Mouse (Mus musculus) ovary, adult 18-20 months (tissue): Measurements from ENCODE around the gene BC025920.

Experiments used
- DNase-seq: peaks from one replicate; pipeline ENCODE4 v3.0.0; 2022; ENCODE audit warnings: low spot score, mixed read lengths

BC025920 gene

DNA sequence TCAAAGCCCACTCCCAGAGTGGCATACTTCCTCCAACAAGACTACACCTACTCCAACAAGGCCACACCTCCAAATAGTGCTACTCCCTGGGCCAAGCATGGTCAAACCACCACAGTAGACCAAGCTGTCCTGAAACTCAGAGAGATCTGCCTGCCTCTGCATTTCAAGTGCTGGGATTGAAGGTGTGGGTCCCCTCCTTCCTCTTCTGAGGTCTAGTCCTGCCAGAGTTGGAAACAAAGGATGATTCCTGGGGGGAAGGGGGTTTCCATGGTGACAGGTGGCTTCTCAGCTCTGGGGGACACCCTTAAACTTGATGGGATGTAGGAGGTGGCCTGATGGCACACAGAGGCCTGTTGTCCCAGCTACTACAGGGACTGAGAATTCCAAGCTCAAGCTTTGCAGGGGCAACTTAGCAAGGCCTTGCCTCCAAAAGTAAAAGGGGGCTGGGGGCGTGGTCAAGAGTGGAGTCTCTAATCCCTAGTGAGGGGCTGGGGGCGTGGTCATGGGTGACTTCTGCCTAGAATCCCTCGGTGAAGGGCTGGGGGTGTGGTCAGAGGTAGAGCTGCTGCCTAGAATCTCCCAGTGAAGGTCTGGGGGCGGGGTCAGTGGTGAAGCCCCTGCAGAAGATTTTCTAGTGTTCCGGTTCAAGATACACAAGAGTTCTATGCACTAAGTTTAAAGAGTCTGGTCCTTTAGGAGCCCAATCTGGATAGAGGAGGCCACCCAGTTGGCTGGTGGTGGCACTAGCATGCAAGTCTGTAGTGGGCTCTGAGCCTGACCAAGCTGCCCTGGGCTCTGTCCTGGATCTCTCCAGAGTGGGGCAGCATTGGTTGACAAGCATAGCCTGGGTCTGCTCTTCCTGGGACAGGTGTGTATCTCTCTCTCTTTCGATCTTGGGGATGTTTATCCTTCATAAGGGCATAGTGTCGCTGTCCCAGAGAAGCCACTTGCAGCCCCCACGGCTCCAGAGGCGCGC, 31.7 kb upstream of the BC025920 start, which contains the start of gene Tle2:
TSS of gene Tle2 (plus strand) at position 481 of the 976 bp plus-strand sequence.
- no peak for DNase-seq

DNA sequence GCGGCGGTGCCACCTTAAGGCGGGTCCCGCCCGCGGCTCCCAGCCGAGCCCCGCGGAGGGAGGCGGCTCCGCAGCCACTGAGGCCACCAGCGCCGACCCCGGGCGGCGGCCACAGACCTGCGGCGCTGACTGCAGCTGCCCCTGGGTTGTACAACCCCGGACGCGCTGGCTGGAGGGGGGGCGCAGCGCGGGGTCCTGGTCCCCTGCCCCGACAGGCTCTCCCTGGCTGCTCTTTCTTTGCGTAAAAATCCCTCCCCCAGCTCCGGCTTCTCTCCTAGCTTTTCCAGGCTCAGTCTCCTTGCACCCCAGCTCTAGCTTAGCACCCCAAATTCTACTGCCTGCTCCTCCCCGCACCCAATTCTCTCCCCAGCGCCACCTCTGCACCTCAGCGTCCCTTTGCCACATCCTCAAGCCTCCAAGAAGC, 30.9 kb upstream of the BC025920 start:
- DNase-seq = no peak

DNA sequence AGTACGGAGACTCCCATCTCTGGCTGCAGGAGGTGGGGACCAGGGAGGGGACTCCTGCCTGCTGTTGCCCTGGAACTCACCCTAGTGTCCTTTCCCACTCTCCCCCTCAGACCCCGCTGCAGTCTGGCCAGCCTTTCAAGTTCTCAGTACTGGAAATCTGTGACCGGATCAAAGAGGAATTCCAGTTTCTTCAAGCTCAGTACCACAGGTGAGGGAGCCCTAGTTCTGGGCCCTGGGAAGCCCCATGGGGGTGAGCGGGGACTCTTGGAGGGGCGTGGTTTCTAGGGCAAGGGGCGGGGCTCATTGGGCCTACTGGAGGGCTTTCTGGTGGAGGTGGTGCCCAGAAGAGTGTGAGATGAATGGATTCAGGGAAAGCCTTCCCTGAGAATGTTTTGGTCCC, 30.4 kb upstream of the BC025920 start:
- DNase-seq = no peak

DNA sequence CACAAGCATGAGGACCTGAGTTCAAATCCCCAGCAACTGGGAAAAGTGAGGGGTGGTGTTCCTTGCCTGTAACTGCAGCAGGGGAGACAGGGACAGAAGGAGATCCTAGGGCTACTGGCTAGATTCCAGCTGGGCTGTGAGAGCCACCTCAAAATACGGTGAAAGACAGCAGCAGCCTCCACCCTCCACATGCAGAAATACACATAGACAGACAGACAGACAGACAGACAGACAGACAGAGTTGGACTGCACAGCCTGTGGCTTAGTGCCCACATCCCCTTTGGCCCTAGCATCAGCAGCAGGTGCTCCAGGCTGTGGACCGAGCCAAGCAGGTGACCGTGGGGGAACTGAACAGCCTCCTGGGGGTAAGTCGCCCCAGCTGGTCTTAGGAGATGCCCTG, 26.1 kb upstream of the BC025920 start:
- no peak for DNase-seq

DNA sequence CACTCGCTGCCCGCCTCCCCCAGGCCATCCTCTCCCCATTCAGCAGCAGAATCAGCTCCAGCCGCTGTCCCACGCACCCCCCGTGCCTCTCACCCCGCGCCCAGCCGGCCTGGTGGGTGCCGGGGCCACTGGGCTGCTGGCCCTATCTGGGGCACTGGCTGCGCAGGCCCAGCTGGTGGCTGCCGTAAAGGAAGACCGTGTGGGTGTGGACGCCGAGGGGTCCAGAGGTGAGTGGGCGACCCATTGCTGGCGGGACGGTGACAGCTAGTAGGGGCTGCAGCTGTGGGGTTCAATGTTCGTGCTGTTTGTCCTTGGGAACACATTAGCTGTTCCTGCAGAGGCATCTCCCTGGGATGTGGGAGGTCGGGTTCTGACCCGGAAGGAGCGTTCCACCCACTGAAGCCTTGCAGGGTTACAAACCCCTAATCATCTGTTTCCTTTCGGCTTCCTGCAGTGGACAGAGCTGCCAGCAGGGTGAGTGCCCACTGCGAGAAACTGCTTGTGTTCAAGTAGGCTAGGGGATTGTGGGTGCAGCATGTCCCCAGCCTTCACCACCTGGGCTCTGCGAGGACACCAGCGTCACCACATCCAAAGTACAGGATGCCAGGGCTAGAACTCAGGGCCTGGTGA, 25.5 kb upstream of the BC025920 start:
- no peak for DNase-seq

DNA sequence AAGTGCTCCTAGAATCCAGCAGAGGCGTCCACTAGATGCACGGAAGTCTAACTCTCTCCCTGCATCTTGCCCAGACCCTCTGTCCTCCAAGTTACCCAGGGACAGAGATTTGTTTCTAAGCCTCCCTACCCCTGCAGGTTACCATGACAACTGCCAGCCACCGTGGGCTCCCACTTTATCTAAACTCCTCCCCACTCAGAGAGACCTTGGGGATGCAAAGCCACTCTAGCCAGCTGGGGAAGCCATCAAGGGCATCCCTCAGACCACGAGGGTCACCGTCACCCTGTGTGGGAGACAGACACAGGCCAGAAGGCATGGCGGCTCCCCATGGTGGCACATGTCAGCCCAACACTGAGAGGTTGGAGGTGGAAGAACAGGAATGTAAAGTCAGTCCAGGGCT, 22.7 kb upstream of the BC025920 start:
- peak; percentile 86 for DNase-seq

DNA sequence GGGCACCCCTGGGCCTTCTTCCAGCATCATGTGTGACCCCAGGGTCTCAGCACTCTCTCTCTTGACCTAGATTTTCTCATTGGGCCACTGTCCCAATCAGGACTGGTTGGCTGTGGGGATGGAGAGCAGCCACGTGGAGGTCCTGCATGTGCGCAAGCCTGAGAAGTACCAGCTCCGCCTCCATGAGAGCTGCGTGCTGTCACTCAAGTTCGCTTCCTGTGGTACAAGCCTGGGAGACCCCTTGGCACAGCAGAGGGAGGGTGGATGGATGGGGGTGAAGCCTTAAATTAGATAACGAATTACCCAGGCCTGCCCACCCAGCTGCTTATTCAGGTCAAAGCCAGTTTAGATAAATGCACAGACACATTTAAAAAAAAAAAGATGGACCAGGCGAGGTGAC, 17.3 kb upstream of the BC025920 start:
- no peak for DNase-seq

DNA sequence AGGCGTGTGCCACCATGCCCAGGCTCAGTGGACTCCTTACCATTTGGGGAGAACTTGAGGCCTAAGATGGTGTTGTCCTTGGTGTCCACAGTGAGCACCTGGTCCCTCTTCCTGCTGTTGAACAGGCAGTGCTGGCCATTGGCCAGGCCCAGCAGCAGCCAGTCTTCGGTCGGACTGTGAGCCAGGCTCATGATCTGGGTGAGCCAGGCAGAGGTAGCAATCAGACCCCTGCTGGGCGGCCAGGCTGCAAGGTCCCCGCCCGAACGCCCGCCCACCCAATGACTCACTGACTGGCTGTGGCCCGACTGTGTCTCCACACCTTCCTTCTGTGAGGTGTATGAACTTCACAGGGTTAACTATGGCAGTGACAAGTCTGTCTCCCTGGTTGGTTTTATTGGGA, 14.2 kb upstream of the BC025920 start:
- DNase-seq = no peak

DNA sequence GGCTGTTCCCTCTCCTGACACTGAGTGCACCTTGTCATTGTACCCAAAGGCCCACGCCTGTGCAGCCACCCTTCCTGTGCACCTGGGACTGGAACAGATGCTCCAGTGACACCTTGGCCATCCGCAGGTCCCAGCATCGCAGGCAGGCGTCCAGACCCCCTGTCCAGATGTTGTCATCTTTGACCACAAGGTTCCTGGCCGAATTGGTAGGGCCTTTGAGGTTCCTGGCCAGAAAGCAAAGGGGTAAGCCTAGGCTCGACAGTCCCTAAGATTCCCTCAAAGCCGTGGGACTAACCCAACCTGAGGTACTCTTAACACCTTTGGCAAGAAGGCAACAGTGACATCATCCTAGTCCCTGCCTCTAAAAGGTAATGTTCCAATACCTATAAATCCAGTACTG, 13.4 kb upstream of the BC025920 start:
- no peak for DNase-seq

DNA sequence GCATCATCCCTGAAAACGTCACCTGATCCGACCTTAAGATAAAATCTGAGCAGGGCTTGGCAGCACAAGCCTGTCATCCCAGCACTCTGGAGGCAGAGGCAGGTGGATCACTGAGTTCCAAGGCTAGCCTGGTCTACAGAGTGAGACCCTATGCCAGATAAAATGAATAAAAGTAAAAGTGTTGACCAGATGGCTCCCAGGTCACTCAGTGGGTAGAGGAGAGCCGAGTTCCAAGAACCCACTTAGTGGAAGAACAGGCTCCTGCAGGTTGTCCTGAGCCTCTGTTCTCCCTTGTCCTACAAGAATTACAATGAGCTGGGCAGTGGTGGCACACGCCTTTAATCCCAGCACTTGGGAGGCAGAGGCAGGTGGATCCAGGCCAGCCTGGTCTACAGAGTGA, 12.8 kb upstream of the BC025920 start:
- no peak for DNase-seq

DNA sequence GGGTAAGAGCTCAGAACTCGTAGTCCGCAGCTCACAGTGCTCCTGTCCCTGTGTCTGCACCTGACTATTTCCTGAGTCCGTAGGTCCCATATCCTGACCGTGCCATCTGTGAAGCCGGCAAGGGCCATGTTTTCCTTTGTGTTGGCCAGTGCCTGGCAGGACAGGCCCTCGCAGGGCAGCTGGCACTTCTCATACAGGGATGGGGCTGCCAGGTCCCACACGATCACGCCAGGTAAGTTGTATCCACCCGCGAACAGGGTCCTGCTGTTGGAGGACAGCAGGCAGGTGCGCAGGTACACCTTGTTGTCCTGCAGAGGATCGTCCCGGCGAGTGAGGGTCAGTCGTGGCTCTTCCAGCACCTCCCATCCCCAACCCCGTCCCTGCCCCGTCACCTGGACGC, 12.1 kb upstream of the BC025920 start:
- no peak for DNase-seq

DNA sequence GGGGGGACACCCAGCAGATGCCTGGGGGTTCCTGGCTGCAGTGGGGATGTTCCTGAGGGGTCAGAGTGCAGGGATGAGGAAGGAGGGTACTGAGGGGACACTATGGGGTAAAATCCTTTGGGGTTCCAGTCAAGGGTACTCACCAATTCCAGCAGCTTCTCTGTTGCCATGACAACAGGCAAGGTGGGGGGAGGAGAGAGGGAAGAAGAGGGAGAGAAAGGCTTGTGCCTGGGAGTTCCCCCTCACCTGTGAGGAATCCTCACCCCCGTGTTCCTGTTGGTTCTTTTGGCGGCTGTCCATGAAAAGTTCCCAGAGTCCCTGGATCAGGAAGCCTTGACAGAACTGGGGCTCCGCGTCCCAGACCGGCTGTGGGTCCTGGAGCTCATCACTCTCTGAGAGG, 10.5 kb upstream of the BC025920 start:
- DNase-seq = no peak

DNA sequence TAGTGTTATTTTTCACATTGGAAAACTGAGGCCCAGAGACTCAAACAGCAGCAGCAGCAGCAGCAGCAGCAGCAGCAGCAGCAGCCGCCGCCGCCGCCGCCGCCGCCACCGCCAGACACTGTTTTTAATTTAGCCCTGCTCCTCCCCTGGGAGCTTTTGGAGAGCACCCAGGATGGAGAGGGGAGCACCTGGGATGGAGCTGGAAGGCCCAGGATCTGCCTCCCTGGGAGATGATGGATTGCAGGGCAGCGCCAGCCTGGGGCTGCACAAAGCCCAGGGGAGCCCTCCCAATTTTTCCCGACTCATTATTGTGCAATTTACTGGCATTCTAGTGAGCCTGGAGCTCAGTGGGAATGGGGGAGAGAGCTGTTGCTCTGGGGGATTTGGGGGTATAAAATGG, 9.5 kb upstream of the BC025920 start:
- peak; percentile 59 for DNase-seq

DNA sequence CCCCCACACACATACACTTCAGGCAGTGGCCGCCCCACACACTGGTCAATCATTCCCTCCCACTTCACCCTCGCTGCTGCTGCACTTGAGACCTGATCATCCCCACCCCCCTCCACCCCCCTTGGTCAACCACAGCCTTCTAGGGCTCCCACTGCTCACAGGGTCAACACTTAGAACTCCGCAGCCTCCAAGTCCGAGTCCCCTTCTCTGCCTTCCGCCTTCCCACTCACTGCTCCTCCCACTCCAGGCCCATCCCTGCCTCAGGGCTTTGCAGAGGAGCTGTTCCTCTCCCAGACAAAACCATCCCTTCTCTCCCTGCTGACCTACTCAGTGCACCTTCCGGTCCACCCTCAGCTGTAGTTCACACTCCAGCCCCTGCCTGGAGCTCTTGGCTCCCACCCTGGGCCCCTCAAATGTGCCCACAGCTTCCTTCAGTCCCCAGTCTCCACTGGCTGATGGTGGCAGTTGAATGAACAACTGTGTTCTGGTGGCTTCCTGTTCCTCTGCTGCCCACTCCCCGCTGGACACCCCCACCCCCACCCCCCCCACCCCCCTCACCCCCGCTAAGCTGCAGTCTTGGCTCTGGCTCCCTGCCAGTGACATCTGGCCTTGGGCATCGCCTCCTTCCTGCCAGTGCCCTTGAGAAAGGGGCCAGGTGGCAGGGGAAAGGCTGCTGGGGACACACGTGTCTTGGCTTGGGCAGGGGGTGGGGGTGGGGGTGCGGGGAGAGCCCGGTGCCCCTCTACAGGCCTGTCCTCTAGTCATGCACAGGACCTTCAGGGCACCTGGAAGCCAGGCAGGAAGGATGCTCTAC, 8.7 kb upstream of the BC025920 start:
- DNase-seq = peak; percentile 68

DNA sequence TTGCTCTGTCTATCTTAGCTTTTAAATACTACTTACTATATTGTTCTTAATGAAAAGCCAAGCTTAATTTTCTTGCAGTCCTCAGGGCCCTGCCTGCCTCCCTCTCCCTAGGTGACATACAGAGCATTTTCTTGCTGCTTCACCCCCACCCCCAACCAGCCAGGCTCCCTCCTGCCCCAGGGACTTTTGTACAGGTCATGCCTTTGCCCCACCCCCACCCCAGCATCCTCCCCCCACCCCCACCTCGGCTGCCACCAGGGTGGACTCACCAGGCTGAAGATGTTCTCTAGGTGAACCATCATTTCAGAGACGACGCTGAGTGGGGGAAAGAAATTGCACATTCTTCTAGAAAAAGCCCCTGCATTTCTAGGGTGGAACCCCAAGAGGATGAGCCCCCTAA, 7.7 kb upstream of the BC025920 start:
- no peak for DNase-seq

DNA sequence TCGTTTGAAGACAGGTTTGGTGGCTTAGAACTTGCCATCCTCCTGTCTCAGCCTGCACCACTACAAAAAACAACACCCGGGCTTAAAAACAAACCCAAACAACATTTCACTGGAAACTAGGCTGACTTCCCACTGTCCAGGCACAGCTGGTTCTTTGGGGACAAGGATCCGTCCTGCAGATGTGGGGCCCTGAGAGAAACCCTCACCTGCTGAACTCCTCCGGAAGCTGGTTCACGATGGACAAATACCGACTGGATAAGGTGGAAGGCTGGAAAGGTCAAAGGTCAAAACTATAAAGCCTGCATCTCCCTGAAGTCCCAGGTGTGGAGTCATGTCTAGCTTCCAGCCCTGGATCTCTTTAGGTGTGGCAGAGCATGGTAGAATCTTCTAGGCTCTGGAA, 7.2 kb upstream of the BC025920 start:
- no peak for DNase-seq

DNA sequence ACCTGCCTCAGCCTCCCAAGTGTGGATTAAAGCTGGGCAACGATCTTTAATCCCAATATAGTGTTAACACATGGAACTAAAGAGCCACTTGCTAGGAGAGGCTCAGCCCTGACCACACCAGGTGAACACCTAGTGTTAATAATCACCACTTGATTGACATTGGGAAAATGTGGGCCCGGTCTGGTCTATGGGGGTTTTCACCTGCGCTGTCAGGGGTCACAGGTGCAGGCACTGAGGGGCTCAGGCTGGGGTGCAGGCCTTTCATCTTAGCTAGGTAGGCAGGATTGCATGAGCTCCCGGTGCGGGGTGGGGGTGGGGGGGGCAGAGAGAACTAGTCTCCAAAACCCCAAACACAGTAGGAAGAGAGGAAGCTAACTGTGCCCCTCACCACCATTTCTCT, 6.4 kb upstream of the BC025920 start:
- DNase-seq = no peak

DNA sequence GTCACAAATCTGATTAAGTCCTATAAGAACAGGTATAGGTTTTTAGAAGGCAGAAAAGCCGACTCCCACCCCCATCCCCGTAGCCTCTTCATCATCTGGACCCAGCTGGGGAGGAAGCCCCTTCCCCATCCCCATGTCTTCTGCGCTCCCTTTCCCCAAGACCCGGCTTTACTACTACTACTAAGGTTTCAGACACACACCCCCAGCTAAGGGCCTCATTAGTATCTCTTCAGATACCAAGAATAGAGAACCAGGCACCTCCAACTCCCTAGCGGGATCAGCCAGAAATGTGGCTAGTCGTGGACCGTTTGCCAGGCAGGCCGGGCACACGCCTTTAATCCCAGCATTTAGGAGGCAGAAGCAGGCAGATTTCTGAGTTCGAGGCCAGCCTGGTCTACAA, 6.0 kb upstream of the BC025920 start:
- DNase-seq = no peak

DNA sequence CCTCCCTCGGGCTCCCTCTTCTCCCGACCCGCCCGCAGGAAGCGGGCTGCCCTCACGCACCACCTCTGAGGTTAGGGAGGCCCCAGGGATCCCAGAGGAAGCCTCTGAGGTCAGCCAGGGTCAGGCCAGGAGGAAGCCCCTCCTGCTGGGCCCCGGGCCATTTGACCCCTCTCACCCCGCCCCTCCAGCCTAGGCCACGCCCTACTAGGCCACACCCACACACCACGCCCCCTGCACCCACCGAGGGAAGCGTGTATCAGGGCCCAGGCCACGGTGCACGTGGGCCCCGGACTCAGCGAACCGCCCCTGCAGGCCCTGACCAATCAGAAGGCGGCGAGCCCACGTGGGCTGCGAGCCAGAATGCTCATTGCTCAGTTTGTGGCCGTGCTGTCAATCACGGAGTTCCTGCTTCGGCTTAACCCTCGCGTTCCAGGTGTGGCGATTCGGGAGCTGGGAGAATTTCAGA, 5.3 kb upstream of the BC025920 start, which contains the start of gene Tle6:
TSS of gene Tle6 (minus strand) at position 336 of the 466 bp plus-strand sequence.
- DNase-seq = peak; percentile 95

DNA sequence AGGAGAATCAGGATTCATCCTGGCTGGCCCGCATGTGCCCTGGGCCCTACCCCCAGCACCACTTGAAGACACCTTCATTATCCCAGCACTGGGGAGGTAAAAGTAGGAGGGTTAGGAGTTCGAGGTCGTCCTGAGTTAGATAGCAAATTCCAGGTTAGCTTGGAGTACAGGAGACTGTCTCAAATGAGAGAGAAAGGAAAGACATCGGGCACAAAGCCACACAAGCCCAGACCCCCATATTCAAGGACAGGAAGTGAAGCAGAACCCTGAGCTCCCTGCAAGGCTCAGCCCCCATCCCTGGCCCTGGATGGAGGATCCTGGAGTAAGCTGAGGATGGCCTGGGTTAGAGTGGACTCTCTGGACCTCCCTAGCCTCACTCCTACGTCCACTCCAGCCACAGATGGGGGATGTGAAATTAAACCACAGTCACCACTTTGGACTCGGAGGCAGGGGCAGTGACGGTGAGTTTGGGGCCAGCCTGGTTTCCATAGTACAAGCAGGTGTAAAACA, 4.6 kb upstream of the BC025920 start:
- no peak for DNase-seq

DNA sequence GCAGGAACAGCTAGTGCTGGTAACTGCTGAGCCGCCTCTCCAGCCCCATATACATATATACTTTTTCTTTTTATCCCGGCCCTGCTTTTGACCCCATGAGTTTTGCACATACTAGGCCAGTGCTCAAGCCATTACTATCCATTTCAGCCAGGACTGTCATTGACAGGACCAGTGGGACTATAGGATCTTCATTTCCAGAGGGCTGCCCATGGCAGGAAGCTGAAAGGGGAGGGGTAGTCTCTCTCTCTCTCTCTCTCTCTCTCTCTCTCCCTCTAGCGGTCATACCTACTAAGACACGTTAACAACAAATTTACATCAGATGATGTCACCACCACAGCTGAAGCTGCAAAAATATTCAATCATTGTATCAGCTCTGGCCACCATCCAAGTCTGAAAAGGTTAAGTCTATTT, 3.3 kb upstream of the BC025920 start:
- DNase-seq = no peak
